Mouse (Mus musculus): Measurements from ENCODE around the gene Dhrs7c.

GRCm38 (mm10) chr11:67771053-67771452 lies 26.9 kb upstream of the Dhrs7c start, which contains the start of gene Glp2r:
- no peak for TF ChIP-seq CTCF (IDR thresholded peaks at IDR 0.05; ENCODE audit: insufficient read depth, low read length)
- no peak for TF ChIP-seq POLR2A (IDR thresholded peaks at IDR 0.05; ENCODE audit: borderline replicate concordance, extremely low read depth, low read depth, low read length)

Data from lung, adult 2 months (tissue).